Mouse (Mus musculus) adrenal gland (tissue): Measurements from ENCODE around the gene Zcchc3.

Experiments used
- intact Hi-C: fragments of 180-260 bp; cut with DNase I; formaldehyde crosslinking; loops from one replicate; pipeline ENCODE4 v1.15.1; 2025

Gene Zcchc3

DNA sequence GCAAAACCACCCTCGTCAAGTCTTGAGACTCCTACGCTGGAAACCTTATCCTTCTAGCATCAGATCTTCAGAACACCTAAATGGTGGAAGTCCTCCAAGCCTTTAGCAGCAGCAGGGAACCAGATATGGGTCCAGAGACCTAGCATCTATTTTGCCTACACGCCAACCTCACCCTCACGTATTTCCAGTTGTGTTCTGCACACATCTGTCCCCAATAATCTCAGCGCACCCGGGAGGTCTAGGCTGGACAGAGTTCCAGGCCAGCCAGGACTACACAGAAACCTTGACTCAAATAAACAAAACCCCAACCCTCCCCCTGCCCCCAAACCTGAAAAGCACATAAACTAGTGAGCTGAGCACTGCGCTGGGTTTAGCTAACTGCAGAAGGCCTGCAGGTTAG is 3.4 kb downstream of the Zcchc3 start:
- intact Hi-C loops = no loop called here

DNA sequence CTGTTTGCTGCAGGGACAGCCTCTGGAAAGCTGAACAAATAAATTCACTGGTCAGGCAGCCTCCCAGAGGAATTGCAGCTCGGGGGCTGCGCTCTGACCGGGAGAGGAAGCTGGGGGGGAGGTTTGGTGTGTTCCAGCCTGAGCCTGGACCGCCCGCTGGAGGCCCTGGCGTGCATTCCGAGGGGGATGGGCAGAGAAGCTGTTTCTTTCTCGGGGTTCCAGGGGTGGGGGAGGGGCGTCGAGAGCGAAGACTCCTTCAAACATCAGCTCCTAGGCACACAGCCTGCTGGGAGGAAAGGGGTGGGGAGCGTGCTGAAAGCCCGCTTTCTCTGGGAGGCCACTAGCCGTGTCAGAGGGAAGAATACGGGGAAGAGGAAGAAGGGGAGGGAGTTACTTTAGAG is 3.9 kb downstream of the Zcchc3 start:
- intact Hi-C loops = no loop called here

DNA sequence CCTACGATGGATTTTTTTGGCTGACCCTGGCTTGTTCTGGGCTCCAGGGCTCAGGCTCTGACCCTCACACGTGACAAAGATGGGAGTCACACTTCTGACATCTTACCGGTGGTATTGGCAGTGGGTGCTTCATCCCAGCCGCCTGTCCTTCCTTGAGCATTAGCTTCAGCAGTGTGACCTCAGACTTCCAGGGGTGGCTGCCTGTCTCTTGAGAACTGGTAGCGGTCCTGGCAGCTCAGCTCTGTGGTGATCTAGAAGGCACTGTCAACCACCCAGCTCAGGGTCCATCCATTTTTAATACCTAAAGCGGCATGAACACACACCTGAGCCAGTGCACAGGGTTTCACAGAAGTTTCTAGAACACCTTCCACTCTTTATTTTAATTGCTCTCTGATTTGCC is 5.0 kb downstream of the Zcchc3 start:
- intact Hi-C loops = no loop called here

DNA sequence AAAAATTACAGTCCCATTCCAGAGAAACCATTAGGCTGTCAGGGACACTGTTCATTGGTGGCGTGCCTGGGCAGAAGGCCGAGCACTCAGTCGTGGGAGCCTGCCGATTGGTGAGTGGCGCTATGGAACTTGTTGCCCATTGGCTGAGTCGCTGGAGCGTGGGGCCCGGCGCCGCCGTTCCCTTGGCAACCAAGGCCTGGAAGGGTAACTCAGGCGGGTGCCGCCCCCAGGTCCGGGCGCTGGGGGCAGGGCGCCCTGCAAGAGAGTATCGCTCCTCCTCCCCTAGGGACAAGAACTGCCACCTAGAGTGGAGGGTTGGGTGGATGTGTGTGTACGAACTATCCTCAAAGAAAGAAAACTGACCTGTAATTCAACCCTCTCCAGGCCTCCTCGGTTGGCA is 8.7 kb downstream of the Zcchc3 start:
- intact Hi-C loops = no loop called here

DNA sequence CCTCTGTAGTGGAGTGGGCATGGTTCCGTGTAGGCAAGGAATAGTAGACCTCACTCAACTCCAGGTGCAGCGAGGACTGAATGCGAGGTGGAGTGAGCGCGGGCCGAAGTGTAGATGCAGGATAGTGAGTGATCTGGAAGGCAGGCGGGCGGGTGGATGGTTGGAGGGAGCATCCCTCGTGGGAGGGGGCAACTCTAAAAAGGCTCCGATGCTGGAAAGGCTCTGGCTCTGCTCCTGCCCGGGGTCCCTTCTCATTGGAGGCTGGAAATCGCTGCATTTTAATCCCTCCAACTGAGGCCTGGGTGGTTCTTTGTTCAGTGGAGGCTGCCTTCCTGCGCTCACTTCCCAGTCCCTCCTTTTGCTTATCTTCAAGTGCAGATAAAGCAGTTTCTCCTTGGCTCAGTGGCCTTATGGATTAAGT is 15.7 kb downstream of the Zcchc3 start:
- intact Hi-C loops = loop anchor here (10.0 kb wide), 1 partner anchor 146 kb away; the partner anchor contains the start of gene Defb29

DNA sequence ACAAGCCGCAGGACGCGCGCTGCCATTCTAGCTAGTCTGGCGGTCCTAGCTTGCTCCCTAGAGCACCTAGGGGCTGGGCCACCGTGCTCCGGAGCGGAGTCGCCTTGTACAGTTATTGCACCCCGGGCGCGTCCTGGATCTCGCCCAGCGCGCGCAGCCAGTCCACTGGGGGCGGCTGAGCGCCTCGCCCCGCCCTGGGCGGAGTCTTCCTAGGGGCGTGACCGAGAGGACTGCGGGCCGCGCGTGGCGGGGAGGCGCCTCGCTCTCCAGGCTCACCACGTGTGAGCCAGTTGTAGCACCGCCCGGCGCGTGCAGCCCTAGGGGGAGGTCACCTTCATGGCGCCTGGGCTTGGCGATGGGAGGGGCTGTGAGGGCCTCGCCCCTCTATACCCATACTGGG is 16.1 kb downstream of the Zcchc3 start:
- intact Hi-C loops = loop anchor here (10.0 kb wide), 1 partner anchor 146 kb away; the partner anchor contains the start of gene Defb29

DNA sequence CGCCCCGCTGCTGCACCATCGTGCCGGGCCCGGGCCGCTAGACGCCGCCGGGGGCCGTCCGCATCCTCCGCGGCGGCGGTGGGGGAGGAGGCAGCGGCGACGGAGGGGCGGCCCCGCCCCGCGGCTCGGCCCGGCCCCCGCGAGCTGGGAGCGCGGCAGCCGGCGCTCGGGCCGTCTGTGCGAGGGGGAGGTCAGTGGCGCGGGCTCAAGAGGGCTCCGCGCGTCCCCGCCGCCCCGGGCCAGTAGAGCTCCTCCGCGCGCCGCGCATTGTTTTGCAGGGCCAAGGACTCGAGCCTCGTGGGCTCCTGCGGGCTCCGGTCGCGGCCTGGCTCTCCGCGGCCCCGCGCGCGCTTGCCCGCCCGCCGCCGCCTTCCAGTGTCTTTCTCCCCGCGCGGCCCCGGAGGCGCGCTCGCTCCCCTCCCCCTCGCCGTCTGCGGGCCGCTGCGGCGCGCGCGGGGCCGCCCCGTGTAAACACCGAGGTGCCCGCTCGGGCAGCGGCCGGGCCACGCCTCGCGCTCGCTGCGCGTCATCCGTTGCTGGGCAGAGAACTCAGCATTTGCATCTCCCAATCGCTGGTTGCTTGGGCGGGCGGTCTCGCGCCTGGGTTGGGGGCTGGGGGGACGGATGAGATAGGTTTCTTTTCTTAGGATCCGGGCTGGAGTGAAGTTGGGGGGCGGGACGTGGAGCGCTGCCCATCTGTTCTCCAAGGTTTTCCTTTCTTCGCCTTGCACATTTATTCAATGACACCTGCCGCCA is 17.0 kb downstream of the Zcchc3 start, which contains the start of gene Sox12:
Gene Sox12 (minus strand): TSS at position 384 of the 756 bp plus-strand sequence.
- intact Hi-C loops = loop anchor here (10.0 kb wide), 1 partner anchor 147 kb away; the partner anchor contains the start of gene Defb29

DNA sequence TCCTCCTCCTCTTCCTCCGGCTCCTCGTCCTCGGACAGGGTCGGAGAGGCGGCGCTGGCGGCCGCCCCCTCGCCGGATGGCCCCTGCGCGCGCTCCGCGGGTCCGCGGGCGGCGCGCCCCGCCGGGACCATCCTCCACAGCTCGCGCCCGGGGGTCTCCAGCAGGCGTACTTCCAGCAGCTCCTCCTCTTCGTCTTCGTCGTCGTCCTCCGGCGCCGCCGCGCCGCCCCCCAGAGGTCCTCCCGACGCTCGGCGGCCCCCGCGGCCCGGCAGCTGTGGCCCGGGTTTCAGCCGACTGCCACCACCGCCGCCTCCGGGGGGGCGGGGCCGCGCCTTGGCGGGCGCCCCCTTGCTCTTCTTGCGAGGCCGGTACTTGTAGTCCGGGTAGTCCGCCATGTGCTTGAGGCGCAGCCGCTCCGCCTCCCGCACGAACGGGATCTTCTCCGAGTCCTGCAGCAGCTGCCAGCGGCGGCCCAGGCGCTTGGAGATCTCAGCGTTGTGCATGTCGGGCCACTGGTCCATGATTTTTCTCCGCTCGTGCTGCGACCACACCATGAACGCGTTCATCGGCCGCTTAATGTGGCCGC is 17.7 kb downstream of the Zcchc3 start:
- intact Hi-C loops = loop anchor here (10.0 kb wide), 1 partner anchor 148 kb away; the partner anchor contains the start of gene Defb29

DNA sequence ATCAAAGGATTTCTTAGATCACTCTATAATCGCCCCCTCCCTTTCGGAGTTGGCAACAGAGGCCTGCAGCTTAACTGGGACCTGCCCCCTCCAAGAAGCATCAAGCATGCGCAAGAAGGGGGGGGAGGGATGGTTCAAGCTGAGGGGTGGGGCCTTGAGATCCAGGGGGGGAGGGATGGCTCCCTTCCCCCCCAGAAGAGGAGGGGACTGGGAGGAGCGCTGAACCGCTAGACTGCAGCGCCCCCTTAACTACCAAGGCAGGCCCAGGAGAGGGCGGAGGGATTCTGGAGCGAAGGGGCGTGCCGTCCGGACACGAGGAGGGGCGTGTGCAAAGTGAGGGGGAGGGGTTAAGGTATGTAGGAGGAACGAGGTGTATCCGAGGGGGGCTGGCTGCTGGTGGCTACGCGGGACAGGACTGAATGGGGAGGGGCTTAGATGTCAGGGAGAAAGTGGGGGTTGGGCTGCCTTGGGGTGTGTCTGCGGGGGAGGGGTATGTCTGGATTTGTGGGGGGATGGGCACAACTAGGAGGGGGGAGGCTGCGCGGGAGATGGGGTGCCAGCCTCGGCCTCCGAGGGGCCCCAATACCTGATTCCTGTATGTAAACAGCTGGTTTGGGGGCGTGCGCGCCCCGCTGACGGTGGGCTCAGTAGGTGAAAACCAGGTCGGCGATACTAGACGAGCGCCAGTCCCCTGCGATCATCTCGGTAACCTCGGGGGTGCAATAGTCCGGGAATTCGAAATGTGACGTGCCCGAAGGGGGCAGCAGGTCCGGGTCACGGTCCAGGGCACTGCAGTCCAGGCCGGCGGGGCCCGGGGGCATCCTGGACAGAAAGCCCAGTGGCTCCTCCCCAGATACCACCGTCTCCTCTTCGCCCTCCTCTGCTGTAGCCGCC is 18.5 kb downstream of the Zcchc3 start:
- intact Hi-C loops = loop anchor here (10.0 kb wide), 1 partner anchor 148 kb away; the partner anchor contains the start of gene Defb29

DNA sequence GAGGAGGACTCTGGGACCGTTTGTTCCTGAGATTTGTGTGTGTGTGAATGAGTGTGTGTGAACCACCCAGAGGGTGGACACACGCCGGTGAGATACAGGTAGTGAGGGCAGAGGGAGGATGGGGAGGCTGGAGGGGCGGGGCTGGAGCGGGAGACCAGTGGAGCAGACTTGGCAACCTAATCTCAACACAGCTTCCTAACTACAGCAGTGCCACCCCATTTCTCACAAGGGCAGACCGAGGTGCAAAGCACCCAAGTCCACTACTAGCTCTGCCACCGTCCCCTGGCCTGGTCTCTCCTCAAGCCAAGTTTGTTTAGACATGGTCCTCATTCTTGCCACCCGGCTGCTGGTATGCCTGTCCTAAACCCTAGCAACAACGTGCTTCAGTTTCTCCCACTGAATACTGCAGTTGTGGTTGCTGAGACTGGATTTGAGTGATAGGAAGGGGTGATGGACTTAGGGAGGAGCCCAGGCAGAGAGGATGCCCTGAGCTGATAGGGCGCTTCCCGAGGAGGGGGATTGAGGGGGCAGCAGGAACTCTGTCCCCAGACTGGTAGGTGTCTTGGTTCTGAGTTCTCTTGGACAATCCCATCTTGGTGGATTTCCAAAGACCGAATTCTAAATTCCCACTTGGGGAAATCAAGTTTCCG is 19.4 kb downstream of the Zcchc3 start:
- intact Hi-C loops = loop anchor here (10.0 kb wide), 1 partner anchor 149 kb away; the partner anchor contains the start of gene Defb29

DNA sequence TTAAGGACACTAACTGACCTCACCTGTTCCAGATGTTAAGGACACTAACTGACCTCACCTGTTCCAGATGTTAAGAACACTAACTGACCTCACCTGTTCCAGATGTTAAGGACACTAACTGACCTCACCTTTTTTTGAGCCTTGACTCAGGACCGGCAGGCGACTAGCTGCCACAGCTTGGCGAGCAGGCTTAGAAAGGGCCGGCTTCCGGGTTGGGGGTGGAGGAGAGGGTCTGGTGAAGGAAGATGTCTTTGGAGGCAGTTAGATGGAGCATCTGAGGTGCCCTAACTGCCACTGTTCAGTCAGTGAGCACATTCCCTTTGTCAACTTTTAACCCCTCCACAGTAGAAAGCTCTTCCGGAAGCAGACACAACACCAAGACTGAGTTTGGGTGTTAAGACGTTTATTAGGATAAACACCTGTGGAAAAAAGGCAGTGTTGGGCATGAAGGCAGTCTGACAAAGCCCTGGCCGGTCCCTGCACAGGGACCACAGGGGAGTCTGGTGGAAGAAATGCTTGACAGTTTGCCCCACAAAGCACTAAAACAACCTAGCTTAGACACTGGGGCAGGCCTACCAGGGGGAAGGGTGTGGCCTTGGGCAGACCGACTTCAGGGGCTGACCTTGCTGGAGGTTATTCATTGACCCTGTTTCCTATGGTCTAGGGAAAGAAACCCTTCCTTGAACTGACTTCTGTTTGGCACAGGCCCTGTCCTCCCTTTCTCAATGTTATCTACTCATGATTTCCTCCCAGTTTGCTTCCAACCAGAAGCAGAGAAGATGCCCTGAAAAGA is 21.4 kb downstream of the Zcchc3 start:
- intact Hi-C loops = loop anchor here (1.0 to 10.0 kb wide), 2 partner anchors 44 to 151 kb away; partner anchors contain the start of gene Defb29

DNA sequence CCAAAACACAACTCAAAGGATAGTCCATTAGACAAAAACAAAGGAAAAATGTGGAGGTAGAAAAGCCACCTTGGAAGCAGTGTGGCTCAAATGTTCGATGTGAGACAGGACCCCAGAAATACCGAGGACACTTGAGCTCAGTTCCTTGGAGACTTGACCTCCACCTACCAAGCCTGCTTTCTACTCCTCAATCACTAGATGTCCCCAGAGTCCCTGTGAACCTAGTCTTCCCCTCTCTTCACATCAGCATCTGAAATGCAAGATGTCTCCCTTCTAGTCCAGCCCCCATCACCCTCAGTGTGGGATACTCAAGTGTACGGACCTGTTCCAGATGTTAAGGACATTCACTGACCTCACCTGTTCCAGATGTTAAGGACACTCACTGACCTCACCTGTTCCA is 22.0 kb downstream of the Zcchc3 start:
- intact Hi-C loops = loop anchor here (1.0 to 10.0 kb wide), 2 partner anchors 45 to 152 kb away; partner anchors contain the start of gene Defb29

DNA sequence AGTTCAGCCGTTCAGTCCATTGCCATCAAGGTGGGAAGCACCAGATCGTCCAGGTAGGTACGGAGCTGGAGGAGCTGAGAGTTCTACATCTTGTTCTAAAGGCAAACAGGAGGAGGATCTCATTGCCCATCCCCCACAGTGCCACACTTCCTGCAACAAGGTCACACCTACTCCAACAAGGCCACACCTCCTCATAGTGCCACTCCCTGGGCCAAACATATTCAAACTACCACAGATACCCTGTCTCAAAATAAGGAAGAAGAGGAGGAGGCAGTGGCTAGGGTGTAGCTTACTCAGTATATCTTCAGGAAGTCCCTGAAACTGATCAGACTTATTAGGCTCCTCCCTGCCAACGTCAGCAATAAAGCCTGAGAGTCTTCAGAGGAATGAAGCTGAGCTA is 30.6 kb downstream of the Zcchc3 start:
- intact Hi-C loops = no loop called here

DNA sequence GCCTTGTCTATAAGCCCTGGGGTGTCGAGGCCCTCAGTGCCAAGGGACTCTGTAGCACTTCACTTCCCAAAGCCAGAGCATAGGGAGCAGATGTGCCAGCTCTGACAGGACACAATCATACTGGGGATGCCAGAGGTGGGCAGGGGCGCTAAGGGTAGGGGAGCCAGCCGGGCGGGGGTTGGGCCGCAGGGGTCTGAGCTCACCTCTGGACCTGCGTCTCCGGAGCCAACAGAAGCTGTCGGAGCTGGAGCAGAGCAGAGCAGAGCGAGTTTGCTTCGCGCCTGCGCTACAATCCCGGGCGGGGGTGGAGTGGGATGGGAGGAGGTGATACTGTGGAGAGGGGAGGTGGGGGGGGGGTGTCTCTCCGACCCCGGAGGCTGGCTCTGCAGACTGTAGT is 38.5 kb downstream of the Zcchc3 start, which contains the start of gene Nrsn2:
Gene Nrsn2 (minus strand): TSS at position 294 of the 397 bp plus-strand sequence.
- intact Hi-C loops = no loop called here

DNA sequence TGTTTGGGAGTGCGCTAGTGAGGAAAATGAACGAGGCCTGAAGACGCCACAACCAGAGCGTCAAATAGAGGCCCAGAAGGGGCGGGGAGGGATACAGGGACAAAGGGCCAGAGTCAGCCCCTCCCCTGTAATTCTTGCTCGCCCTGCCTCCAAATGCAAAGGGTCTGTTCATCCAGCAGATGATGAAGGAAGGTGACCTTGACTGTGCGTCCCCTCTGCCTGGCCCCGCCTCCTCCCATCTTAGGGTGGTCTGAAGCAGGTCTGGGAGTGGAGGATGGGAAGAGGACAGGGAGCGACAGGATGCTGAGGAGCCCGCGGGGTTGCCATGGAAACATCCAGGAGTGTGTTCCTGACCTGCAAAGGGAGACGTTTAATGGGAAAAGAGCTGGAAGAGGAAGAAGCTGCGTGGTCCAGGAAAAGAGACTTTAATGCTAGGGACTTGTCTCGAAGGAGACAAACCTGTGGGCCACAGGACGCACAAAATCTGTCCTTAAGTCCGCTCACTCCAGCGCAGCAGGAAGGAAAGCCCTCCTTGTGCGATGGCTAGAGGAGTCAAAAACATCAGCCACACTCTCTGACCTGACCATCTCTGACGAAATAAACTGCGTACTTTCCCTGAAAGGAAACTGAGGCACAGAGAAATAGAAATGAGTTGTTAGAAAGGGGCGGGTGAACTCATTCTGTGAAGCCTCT is 39.0 kb downstream of the Zcchc3 start:
- intact Hi-C loops = no loop called here

DNA sequence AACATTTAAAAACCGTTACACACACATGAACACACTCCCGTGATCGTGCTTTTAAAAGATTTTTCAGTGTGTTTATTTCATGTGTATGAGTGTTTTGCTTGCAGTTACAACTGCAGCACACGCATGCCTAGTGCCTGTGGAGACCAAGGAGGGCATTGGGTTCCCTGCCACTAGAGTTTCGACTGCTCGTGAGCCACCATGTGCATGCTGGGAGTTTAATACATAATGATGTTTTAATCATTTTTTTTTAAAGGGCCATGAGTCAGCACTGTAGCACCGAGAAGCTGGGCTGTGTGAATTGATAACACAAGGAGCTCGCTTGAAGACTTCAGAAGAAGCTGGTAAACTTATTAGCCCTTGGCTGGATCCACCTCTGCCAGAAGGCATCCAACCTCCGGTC is 41.3 kb downstream of the Zcchc3 start:
- intact Hi-C loops = no loop called here

DNA sequence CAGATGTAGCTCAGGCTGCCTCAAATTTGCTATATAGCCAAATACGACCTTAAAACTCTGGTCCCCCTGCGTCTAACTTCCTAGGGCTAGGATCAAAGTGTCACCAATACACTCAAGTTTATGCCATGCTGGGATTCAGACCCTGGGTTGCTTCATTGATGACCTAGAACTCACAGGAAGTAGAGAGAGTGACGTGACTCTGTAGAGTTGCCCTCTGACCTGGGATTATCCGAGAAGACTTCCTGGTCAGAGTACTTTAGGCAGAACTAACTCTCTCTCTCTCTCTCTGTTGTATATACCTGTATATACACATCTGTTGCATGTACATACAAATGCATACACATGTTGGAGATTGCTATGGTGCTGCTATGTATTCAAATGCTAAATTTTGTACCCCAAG is 42.2 kb downstream of the Zcchc3 start:
- intact Hi-C loops = no loop called here

DNA sequence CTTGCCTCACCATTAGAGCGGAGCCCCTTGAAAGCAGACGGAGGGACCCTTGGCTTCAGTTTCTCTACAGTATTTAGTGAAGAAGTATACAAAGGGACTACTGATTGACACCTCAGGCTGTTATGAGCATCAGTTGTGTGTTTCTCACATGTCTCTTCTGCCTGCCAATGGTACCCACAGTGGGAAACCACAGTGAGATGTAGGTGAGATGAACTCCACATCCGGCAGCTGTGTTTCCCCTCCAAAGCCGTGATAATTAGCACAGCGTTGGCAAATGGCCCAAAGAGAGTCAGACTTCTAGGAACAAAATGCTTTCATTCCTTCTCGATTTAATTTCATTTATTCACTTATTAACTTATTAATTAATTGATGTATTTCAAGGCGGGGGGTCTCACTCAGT is 42.7 kb downstream of the Zcchc3 start:
- intact Hi-C loops = no loop called here

DNA sequence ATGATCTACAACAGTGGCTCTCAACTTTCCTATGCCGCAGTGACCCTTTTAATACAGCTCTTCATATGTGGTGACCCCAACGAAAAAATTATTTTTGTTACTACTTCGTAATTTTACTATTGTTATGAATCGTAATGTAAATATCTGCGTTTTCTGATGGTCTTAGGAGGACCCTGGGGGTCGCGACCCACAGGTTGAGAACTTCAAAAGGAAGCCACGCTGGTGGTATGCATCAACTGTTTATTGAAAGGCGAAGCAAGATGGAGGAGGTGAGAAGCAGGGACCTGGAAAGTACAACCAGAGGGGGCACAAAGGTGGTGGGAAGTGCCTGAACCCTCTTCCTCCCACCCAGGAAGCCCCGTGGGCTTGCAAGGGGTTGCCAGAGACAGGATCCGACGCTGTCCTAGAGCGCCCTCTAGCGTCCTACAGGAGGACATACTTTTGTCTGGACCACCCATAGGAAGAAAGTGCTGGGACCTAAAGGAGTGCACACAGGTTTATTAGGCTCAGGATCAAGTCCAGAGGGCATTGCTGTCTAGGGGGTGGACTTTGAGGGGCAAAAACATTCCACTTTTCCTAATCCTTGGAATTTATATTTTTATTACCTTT is 46.2 kb downstream of the Zcchc3 start:
- intact Hi-C loops = loop anchor here (1.0 kb wide), 1 partner anchor 279 kb away; no protein-coding TSS in a partner anchor
